Mouse (Mus musculus) cortical plate, adult 2 months (tissue): ENCODE measurements around the gene Zfp65.

ENCODE experiments used
- CTCF ChIP-seq: fragments of 200-500 bp; IDR thresholded peaks from 2 replicates; pipeline ENCODE4 v1.5.1; 2011; ENCODE audit warnings: mild to moderate bottlenecking, control low read depth, low read length; ENCODE audit not compliant: insufficient read depth; ENCODE audit errors: extremely low read depth
- POLR2A ChIP-seq: fragments of 200-500 bp; IDR thresholded peaks from 2 replicates; pipeline ENCODE4 v1.6.1; 2011; ENCODE audit warnings: mild to moderate bottlenecking, low read length, control low read depth; ENCODE audit not compliant: insufficient read depth; ENCODE audit errors: extremely low read depth

DNA sequence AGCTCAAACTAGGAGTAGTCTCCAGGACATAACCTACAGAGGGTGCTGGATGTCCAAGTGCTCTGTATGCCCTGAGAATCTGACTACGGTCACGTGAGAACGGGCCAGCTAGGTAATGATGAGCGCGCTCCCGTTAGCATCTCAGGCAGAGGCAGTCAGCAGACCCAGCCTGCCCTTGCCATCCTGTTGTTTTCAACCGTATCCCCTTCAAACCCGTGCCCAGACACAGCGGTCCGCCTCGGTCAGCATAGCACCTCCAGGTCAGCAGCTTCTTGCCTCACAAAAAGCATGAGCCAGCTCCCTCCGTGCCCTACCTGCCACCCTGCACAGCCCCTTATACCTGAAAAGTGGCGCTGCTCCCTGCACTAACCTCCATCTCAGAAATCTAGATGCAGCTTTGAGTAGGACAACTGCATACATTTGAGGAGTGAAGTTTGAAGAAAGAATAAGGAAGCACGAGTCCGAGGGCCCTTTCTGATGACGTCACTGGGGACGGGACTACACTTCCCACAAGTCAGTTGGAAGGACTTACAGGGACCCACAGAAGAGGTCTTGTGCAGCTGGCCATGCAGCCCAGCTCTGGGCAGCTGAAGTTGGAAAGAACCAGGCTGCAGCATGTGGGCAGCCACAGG, 5.0 kb downstream of the Zfp65 start:
- peak; percentile 67 for TF ChIP-seq POLR2A
- no peak for TF ChIP-seq CTCF
